Mouse (Mus musculus) small intestine, adult 2 months (tissue): ENCODE results near the gene Col13a1. TPM values are rescaled to one million over a fixed set of nuclear protein-coding genes. Genes with fewer than 3 reads are reported as not detected.

ENCODE experiments used
- H3K27ac ChIP-seq: fragments of 200-500 bp; 2 replicates; pipeline ENCODE4 v1.5.1; 2012; ENCODE audit warnings: low read depth, low read length, control low read depth, inconsistent platforms; ENCODE audit not compliant: insufficient read depth
- H3K27me3 ChIP-seq: fragments of 200-500 bp; 2 replicates; pipeline ENCODE4 v1.6.1; 2012; ENCODE audit warnings: mild to moderate bottlenecking, moderate library complexity, low read length, inconsistent platforms; ENCODE audit not compliant: control insufficient read depth, insufficient read depth
- H3K36me3 ChIP-seq: fragments of 200-500 bp; 2 replicates; pipeline ENCODE4 v1.6.1; 2012; ENCODE audit warnings: mild to moderate bottlenecking, low read length, control low read depth, inconsistent platforms; ENCODE audit not compliant: control insufficient read depth, insufficient read depth
- H3K4me1 ChIP-seq: fragments of 200-500 bp; 2 replicates; pipeline ENCODE4 v1.6.1; 2012; ENCODE audit warnings: low read length, inconsistent platforms, mixed read lengths; ENCODE audit not compliant: control insufficient read depth, insufficient read depth, insufficient read length
- H3K4me3 ChIP-seq: fragments of 200-500 bp; 2 replicates; pipeline ENCODE4 v1.5.1; 2012; ENCODE audit warnings: low read depth, mild to moderate bottlenecking, control low read depth, inconsistent platforms, low read length, moderate library complexity
- CTCF ChIP-seq: fragments of 200-500 bp; IDR thresholded peaks from 2 replicates; pipeline ENCODE4 v1.5.1; 2012; ENCODE audit warnings: low read depth, mild to moderate bottlenecking, control low read depth, inconsistent platforms, low read length, moderate library complexity, mixed read lengths; ENCODE audit not compliant: insufficient replicate concordance, insufficient read length; ENCODE audit errors: extremely low read depth
- POLR2A ChIP-seq: fragments of 200-500 bp; IDR thresholded peaks from 2 replicates; pipeline ENCODE4 v1.6.1; 2012; ENCODE audit warnings: low read depth, mild to moderate bottlenecking, control low read depth, inconsistent platforms, low read length, moderate library complexity
- WGBS: fragments of 180-500 bp; shearing (Covaris S2); methylation state at CpG from one replicate; pipeline ENCODE4 v1.1.7; 2018; 5-methylcytosine and 5-hydroxymethylcytosine counted together
- polyA plus RNA-seq: library from polyadenylated mRNA; depleted of rRNA; stranded (reverse); fragments of >200 nt; gene quantifications from 2 replicates; pipeline ENCODE4 v1.2.3, GENCODE M21; 2012

Gene Col13a1
- polyA plus RNA-seq, 1 experiment: 2.1 TPM

GRCm38 (mm10) chr10:61823731-61824115 lies 155.2 kb downstream of the Col13a1 start:
- Histone ChIP-seq H3K36me3 (no peaks in the 10 kb centered on the region), H3K27ac (no peak overlapping the region), H3K4me1 (no peaks in the 10 kb centered on the region), H3K27me3 (no peaks in the 10 kb centered on the region), H3K4me3 (no peak overlapping the region)
- TF ChIP-seq POLR2A (no peak), CTCF (no peak)
- 60% methylated on average over 4 of the region's 4 CpGs for WGBS

- Histone ChIP-seq H3K4me3 (no peak overlapping the region), H3K27ac (no peak overlapping the region), H3K27me3 (no peaks in the 10 kb centered on the region), H3K36me3 (no peaks in the 10 kb centered on the region), H3K4me1 (no peaks in the 10 kb centered on the region)
- WGBS: 60% methylated on average over 7 of the region's 7 CpGs
- no peak for TF ChIP-seq POLR2A
- no peak for TF ChIP-seq CTCF
Measured at GRCm38 (mm10) chr10:61822968-61823730, 155.8 kb downstream of the Col13a1 start.

GRCm38 (mm10) chr10:61820050-61820449 lies 158.9 kb downstream of the Col13a1 start:
- Histone ChIP-seq H3K36me3 (no peaks in the 10 kb centered on the region), H3K27me3 (no peaks in the 10 kb centered on the region), H3K4me1 (no peaks in the 10 kb centered on the region), H3K27ac (no peak overlapping the region), H3K4me3 (no peak overlapping the region)
- WGBS: 51% methylated on average over 9 of the region's 9 CpGs
- no peak for TF ChIP-seq POLR2A
- peak; percentile 37; the same call in 1 of the 2 replicates for TF ChIP-seq CTCF

- Histone ChIP-seq H3K27ac (no peak overlapping the region), H3K36me3 (no peaks in the 10 kb centered on the region)
- TF ChIP-seq POLR2A: no peak
- no peak for TF ChIP-seq CTCF
Measured at GRCm38 (mm10) chr10:61811987-61812386, 166.9 kb downstream of the Col13a1 start.

GRCm38 (mm10) chr10:61798133-61798576 lies 180.8 kb downstream of the Col13a1 start:
- Histone ChIP-seq H3K36me3 (no peaks in the 10 kb centered on the region), H3K27me3 (no peaks in the 10 kb centered on the region), H3K4me3 (no peak overlapping the region), H3K27ac (no peak overlapping the region), H3K4me1 (no peaks in the 10 kb centered on the region; the same call in 1 of the 2 replicates)
- WGBS: 44% methylated on average over 15 of the region's 15 CpGs
- TF ChIP-seq POLR2A (no peak), CTCF (no peak)

More at GRCm38 (mm10) chr10:61811987-61812386, 166.9 kb downstream of the Col13a1 start:
- 65% methylated on average over 5 of the region's 5 CpGs for WGBS
- no peaks in the 10 kb centered on the region for H3K27me3 ChIP-seq
- no peak overlapping the region for H3K4me3 ChIP-seq
- H3K4me1 ChIP-seq: no peaks in the 10 kb centered on the region

- Histone ChIP-seq H3K27me3 (no peaks in the 10 kb centered on the region), H3K27ac (no peak overlapping the region), H3K4me3 (no peak overlapping the region), H3K4me1 (no peaks in the 10 kb centered on the region; the same call in 1 of the 2 replicates), H3K36me3 (no peaks in the 10 kb centered on the region)
- TF ChIP-seq CTCF: no peak
- TF ChIP-seq POLR2A: no peak
- WGBS: 33% methylated on average over 8 of the region's 8 CpGs
Measured at GRCm38 (mm10) chr10:61795458-61795857, 183.4 kb downstream of the Col13a1 start.

GRCm38 (mm10) chr10:61794971-61795370 lies 183.9 kb downstream of the Col13a1 start:
- H3K4me1 ChIP-seq: no peaks in the 10 kb centered on the region; the same call in 1 of the 2 replicates
- no peaks in the 10 kb centered on the region for H3K27me3 ChIP-seq
- H3K27ac ChIP-seq: no peak overlapping the region

More at GRCm38 (mm10) chr10:61794971-61795370, 183.9 kb downstream of the Col13a1 start:
- Histone ChIP-seq H3K4me3 (no peak overlapping the region), H3K36me3 (no peaks in the 10 kb centered on the region)
- TF ChIP-seq CTCF (no peak), POLR2A (no peak)
- WGBS: 40% methylated on average over 10 of the region's 10 CpGs
